Mouse (Mus musculus) brain, embryonic 18.5 days (tissue): ENCODE measurements at regions not wholly inside any gene's neighbourhood (a gene's known extent, or its start where the extent isn't known, plus 50 kb on each side); places are given as distances from the start of the nearest gene placed in this dataset.

Experiments
- DNase-seq: peaks from one replicate; pipeline ENCODE4 v3.0.0-alpha.2; 2012; ENCODE audit warnings: low read depth, low spot score

GRCm38 (mm10) chr11:55974224-55974875 is 66.5 kb downstream of the Nmur2 start:
- DNase-seq, result no peak

DNA sequence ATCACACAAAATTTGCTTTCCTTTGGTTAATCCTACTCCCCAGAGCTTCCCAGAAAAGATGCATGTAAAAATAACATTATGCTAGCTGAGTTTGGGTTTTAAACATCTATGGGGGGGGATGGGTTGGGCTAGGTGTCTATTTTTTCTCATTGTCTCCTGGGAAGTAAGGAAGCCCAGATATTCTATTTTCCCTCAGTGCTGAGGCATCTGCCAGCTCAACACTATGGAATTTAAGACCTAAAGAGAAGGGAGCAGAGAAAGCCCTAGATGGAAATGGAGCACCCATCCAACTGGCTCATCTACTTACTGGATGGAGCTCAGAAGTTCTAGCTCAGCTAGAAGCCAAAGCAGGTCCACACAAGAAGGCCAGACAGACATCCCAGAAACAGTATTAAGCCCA is 74.2 kb downstream of the Nmur2 start:
- DNase-seq, result no peak

- no peak for DNase-seq
These were observed 82.4 kb downstream of the Nmur2 start for GRCm38 (mm10) chr11:55958372-55958771.

- no peak for DNase-seq
These were observed 83.5 kb downstream of the Nmur2 start for GRCm38 (mm10) chr11:55957355-55957754.

- DNase-seq, result no peak
These were observed 87.1 kb downstream of the Nmur2 start for GRCm38 (mm10) chr11:55953696-55954095.

GRCm38 (mm10) chr11:55949596-55949995 is 91.2 kb downstream of the Nmur2 start:
- DNase-seq, result no peak

DNA sequence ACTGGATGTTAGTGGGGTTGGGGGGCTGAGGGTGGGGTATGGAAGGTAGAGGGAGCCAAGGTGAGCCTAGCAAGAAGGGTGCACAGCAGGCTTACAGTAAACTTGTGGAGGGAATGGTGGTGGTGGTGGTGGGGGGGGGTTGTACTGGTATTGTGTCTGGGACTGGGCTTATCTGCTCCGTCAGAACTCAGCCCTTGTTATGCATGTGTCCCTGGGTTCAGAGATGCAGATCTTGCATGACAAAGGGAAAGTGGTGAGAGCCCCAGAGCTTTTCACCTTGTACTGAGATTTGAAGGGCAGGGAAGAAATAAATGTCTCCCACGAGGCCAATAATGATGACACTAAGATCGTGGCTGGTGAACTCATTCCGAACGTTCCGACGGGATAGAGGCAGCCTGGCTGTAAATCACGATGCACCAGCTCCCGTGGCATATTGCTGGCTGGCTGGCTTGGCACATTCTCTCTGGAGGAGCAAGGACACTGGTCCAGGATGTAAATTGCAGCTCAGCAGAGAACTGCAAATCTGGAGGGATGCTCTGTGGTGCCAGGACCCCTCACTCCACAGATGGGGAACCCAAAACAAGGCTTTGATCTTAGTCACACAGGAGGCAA is 94.1 kb downstream of the Nmur2 start:
- no peak for DNase-seq

DNA sequence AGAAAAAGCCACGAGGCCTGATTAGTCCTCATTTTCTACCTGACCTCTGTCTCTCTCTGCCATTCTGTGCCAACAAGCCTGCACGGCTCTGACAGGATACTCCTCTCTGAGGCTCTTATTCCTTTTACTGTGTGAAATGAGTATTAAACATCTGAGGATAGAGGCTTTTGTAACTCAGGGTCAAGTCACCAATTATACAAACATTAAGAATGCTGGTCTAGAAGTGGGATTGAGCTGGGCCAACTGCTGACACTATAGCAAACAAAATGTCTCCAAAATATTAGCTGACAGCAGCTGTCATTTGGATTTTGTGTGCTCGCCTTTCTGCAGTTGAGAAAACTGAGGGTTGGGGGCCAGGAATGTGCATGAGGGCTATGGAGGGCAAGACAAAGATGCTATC is 94.8 kb downstream of the Nmur2 start:
- DNase-seq, result no peak

DNA sequence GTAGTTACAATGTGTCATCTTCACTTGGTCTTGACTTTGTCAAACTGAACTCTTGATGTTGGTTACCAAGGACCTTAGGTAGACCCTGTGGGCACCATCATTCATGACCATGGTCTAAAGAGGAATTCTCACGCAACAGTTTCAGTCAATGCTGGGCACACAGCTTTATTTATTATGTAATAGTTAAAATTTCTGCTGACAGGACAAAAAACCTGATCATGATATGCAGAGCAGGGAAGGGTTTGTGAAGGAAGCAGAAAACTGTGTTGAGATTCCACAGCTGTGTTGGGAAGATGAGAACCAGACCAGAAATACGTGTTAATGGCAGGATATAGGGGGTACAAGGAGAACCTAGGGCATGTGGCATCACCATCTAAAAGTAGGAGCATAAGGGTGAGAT is 100.8 kb downstream of the Nmur2 start:
- no peak for DNase-seq

DNA sequence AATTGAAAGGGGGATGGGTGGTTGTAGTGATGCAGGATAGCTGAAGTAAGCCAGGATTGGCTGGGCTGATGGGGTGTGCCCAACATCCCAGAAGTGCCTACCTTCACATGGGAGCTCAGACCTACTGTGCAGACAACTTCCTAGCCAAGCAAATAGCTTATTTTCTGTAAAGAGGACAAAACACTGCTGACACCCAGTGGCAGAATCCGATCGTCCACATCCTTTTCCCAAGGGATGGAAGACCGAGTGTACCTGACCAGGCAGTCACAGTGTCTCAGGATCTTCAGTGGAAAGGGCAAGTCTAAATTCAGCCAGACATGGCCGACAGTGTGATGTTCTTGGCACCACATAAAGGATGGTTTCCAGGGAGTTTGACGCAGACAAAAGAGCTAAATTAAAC is 114.4 kb downstream of the Nmur2 start:
- DNase-seq, result no peak

DNA sequence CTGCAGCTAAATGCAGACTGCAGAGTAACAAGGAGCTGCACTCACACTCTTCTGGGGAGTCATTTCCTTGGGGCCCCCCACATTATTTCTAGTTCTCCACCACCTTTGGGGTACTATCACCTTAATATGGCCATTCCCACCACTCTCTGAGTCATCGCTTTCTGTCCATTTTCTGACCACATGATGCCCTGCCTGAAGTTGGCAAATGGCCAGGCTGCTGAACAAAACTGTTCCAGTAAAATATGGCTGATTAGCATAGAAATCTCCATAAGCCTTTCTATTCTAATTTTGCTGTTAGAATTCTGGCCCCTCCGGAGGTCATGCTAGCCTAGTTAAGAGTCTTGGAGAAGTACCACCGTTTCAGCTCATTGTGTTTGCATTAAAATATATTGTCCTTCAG is 121.7 kb downstream of the Nmur2 start:
- no peak for DNase-seq

GRCm38 (mm10) chr11:55918411-55918810 is 122.4 kb downstream of the Nmur2 start:
- no peak for DNase-seq

GRCm38 (mm10) chr11:55897506-55897905 is 143.3 kb downstream of the Nmur2 start:
- no peak for DNase-seq

- no peak for DNase-seq
These were observed 150.6 kb downstream of the Nmur2 start for GRCm38 (mm10) chr11:55890161-55890560.

- no peak for DNase-seq
These were observed 162.2 kb downstream of the Nmur2 start for GRCm38 (mm10) chr11:55878631-55879030.

DNA sequence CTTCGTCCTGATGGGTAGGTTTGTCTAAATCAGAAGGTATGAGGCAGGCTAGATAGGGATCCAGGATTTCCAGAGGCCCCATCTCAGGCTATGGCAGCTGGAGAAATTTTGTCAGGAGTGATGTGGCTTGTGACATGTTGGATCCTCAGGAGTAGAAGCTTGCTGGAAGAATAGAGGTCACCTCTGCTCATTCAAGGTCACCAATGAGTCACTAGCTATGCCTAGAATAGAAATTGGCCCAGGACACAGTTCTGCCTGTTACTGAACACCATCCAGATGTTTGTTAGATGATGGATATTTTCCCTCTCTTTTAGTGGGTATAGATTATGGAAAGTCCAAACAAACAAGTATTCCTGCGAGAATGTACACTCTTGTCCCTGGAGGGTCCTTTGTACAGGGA is 173.7 kb downstream of the Nmur2 start:
- no peak for DNase-seq

GRCm38 (mm10) chr11:55859230-55859629 is 181.6 kb downstream of the Nmur2 start:
- DNase-seq, result no peak

DNA sequence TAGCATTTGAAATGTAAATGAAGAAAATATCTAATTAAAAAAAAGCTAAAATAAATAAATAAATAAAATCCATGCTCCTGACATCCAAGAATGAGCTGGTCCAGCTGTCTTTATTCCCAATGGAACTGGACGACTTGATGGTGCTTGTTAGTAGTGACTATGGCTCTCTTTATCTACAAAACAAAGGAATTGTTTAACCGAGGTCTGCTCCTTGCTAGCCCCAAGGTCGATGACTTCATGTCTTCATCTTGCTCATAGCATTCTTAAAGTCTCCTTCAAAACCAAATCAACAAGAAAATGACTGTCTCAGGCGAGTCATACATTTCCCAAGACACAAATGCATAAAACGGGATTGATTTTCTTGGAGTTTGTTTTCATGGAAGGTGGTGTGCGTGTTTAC is 212.5 kb upstream of the Glra1 start:
- DNase-seq, result no peak

- no peak for DNase-seq
These were observed 208.6 kb upstream of the Glra1 start for GRCm38 (mm10) chr11:55816566-55816965.

DNA sequence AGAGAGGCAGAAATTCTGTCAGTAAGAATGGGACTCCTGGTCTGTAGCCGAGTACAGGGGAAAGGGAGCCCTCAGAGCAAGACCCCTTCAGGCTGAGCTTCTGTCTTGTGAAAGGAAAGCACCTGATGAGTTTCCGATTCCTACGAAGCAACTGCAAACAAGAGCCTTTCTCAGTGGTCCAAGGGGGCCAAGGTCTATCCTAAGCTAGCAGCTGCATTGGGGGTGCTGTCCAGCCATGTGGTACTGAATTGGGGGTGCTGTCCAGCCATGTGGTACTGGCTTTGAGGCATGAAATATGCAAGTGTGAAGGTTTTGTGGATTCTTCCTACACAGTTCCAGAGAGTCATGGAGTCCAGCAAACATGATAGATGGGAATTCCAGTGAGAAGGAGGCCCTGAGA is 202.7 kb upstream of the Glra1 start:
- no peak for DNase-seq

DNA sequence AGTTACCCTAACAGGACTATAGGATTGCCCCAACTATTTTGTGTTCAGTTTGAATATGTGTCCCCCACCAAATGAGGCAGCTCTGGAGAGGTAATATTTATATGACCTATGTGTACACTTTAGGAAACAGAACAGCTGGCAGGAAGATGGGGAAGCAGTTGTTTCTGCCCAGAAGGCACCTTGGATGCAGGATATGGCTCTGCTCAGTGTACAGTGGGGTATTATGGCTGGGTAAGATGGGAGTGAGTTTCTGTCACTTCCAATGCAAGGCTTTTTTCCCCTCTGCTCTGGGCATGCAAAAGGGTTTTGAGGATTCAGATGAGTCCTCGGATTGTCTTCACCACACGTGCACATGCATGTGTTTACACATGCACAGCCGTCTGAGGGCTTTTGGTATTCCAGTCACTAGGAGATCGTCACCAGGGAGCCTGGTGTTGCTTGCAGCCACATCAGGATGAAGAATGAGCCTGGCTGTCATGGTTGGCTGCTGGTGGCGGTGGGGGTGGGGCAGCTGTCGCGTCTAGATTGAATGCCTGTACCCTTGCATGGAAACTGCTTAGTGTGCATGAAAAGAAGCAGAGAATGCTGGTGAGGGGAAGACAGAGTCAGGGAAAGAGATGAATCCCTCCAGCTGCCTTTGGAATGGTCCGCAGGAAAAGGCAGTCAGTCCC is 183.3 kb upstream of the Glra1 start:
- DNase-seq, result peak; percentile 24

DNA sequence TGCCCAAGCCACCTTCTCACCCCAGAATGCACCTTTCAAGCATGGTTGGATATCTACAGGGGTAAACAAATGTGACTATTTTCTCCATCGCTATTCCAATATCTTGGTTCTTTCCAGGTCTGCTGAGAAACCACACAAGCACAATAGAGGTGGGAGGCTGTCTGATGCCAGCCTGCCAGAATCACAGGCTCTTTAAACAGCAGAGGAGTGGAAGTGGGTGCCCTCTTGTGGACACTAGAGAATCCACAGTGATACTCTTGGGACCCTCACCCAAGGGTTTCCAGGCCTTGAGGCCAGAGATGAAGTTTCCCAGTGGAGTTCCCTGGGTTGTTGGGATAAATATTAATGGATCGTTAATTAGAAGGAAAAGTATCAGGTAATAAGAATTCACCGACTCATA is 181.6 kb upstream of the Glra1 start:
- no peak for DNase-seq

DNA sequence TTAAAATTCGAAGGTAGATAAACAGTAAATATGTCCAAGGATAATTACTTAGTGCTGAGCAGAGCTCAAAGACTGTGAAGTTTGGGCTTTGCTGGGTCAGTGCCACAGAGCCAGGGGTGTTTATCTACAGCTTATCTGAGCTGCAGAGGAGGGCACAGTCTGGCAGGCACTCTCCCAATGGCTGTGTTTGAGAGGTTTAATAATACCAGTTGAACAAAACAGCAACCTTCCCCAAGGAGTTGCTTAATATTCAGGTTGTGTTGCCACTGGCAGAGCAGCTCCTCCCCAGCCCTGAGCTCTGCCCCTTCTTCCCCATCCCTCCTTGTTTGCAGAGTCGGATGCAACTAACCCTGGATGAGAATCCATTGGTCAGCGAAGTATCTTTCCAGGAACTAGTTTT is 173.0 kb upstream of the Glra1 start:
- DNase-seq, result no peak
